In genomic region chr9:106337620-106338019, GRCm38 (mm10) we compare ENCODE assay signal across 8 mouse cellular contexts. TPM values are rescaled to one million over a fixed set of nuclear protein-coding genes. Genes with fewer than 3 reads are reported as not detected.
A peak's percentile ranks its signal among the peaks of the same experiment; 100 is the strongest.
DNase-seq lines count a peak whose midpoint lies in the region; ATAC-seq lines count a peak whose summit lies in the region.

No protein-coding gene starts in this region.

- peaks cover 14% of the 10 kb centered on the region for H3K4me1 ChIP-seq in forebrain, embryonic 11.5 days (replicated peaks; ENCODE audit: control insufficient read depth, insufficient read depth, low read length)
- peaks cover 27% of the 10 kb centered on the region for H3K4me1 ChIP-seq in intestine, embryonic 15.5 days (replicated peaks)
- peaks cover 38% of the 10 kb centered on the region for H3K4me1 ChIP-seq in neural tube, embryonic 13.5 days (replicated peaks)

- H3K27me3 ChIP-seq in forebrain, embryonic 11.5 days (ENCODE audit: control insufficient read depth, insufficient read depth, low read length), result no peaks in the 10 kb centered on the region
- no peaks in the 10 kb centered on the region for H3K27me3 ChIP-seq in intestine, embryonic 15.5 days (replicated peaks)
- no peaks in the 10 kb centered on the region for H3K27me3 ChIP-seq in neural tube, embryonic 13.5 days

- intact Hi-C loops in left cerebral cortex, postnatal 4 days (cut with DNase I), result no loop called here
- intact Hi-C loops in gastrocnemius, postnatal 14 days (cut with DNase I; ENCODE audit: low total_unique reads), result no loop called here

- peak overlapping the region; percentile 63; the same call in 1 of the 2 replicates for H3K27ac ChIP-seq in forebrain, embryonic 11.5 days (ENCODE audit: low read depth, low read length)
- 0 out of 2 replicates have a peak overlapping the region, but pooled peaks have one; percentile 36 for H3K27ac ChIP-seq in intestine, embryonic 15.5 days
- H3K27ac ChIP-seq in neural tube, embryonic 13.5 days (replicated peaks), result peak overlapping the region; percentile 78; the same call in 1 of the 2 replicates

- 85% methylated on average over 9 of the region's 9 CpGs for WGBS in forebrain, embryonic 11.5 days
- WGBS in intestine, embryonic 15.5 days, result 81% methylated on average over 9 of the region's 9 CpGs
- WGBS in neural tube, embryonic 13.5 days, result 83% methylated on average over 9 of the region's 9 CpGs

- H3K9ac ChIP-seq in forebrain, embryonic 11.5 days (ENCODE audit: low read length), result no peak overlapping the region
- no peak overlapping the region for H3K9ac ChIP-seq in intestine, embryonic 15.5 days
- H3K9ac ChIP-seq in neural tube, embryonic 13.5 days, result no peak overlapping the region; the same call in 1 of the 2 replicates

- no peak overlapping the region for H3K4me3 ChIP-seq in forebrain, embryonic 11.5 days (ENCODE audit: low read depth, low read length)
- H3K4me3 ChIP-seq in intestine, embryonic 15.5 days (replicated peaks), result no peak overlapping the region
- no peak overlapping the region for H3K4me3 ChIP-seq in neural tube, embryonic 13.5 days

- DNase-seq in left cerebral cortex, adult 11 months (ENCODE audit: low spot score), result peak; percentile 61
- no peak for DNase-seq in left cerebral cortex, postnatal 4 days
- no peak for DNase-seq in forebrain, embryonic 11.5 days (ENCODE audit: low spot score)
- no peak for DNase-seq in gastrocnemius, postnatal 14 days
- no peak for DNase-seq in cerebellum, postnatal 36 days

- no peaks in the 10 kb centered on the region for H3K36me3 ChIP-seq in forebrain, embryonic 11.5 days (ENCODE audit: control insufficient read depth, insufficient read depth, low read length)
- H3K36me3 ChIP-seq in intestine, embryonic 15.5 days, result no peaks in the 10 kb centered on the region
- no peaks in the 10 kb centered on the region for H3K36me3 ChIP-seq in neural tube, embryonic 13.5 days

- H3K9me3 ChIP-seq in forebrain, embryonic 11.5 days (ENCODE audit: control insufficient read depth, low read length), result no peaks in the 10 kb centered on the region
- no peaks in the 10 kb centered on the region for H3K9me3 ChIP-seq in intestine, embryonic 15.5 days
- H3K9me3 ChIP-seq in neural tube, embryonic 13.5 days, result no peaks in the 10 kb centered on the region

- H3K4me2 ChIP-seq in forebrain, embryonic 11.5 days (ENCODE audit: low read depth, low read length, severe bottlenecking), result no peak overlapping the region
- H3K4me2 ChIP-seq in intestine, embryonic 15.5 days (replicated peaks), result no peak overlapping the region
- H3K4me2 ChIP-seq in neural tube, embryonic 13.5 days, result no peak overlapping the region

- ATAC-seq in forebrain, embryonic 11.5 days (replicated peaks; ENCODE audit: low FRiP score), result no peak
- ATAC-seq in intestine, embryonic 15.5 days, result no peak
- no peak for ATAC-seq in neural tube, embryonic 13.5 days (ENCODE audit: low read depth)
- no peak for ATAC-seq in monocyte, adult 5-6 weeks (replicated peaks; ENCODE audit: insufficient number of reproducible peaks, low FRiP score, low TSS enrichment, poor library complexity, severe bottlenecking)

RNA-seq across cellular contexts. Expression of gene Dusp7, which starts 30.8 kb away (rescaled TPM):
- 10 to 100 TPM; 54.3 to 54.4 TPM for total RNA-seq in left cerebral cortex, postnatal 4 days (2021)
- 26.8 and 27.6 TPM in 2 replicates for polyA plus RNA-seq in forebrain, embryonic 11.5 days (2014; fragmentation: Nextera tagmentation; extraction: Ambion mirVana)
- polyA plus RNA-seq in intestine, embryonic 15.5 days (2015; fragmentation: Nextera tagmentation; extraction: Ambion mirVana), result 10.0 and 10.3 TPM in 2 replicates
- 12.3 and 13.1 TPM in 2 replicates for polyA plus RNA-seq in neural tube, embryonic 13.5 days (2015; fragmentation: Nextera tagmentation; extraction: Ambion mirVana)
- 10 to 100 TPM; 13.9 to 17.6 TPM for total RNA-seq in gastrocnemius, postnatal 14 days (2021)
- 8.7 to 21.2 TPM (median 12.2 TPM) in 3 replicates for total RNA-seq in monocyte, adult 5-6 weeks (2017)

RNA-seq across cellular contexts. Expression of gene Poc1a, which starts 56.8 kb away (rescaled TPM):
- 10 to 100 TPM; 11.0 to 11.9 TPM for total RNA-seq in left cerebral cortex, postnatal 4 days (2021)
- polyA plus RNA-seq in forebrain, embryonic 11.5 days (2014; fragmentation: Nextera tagmentation; extraction: Ambion mirVana), result 32.5 and 34.9 TPM in 2 replicates
- 25.9 and 28.2 TPM in 2 replicates for polyA plus RNA-seq in intestine, embryonic 15.5 days (2015; fragmentation: Nextera tagmentation; extraction: Ambion mirVana)
- polyA plus RNA-seq in neural tube, embryonic 13.5 days (2015; fragmentation: Nextera tagmentation; extraction: Ambion mirVana), result 8.0 and 8.4 TPM in 2 replicates
- total RNA-seq in gastrocnemius, postnatal 14 days (2021), result 1 to 10 TPM; 1.8 to 2.5 TPM
- total RNA-seq in monocyte, adult 5-6 weeks (2017), result 0.38 to 2.4 TPM (median 0.85 TPM) in 3 replicates
